Mouse (Mus musculus): ENCODE measurements around the gene Prox2.

The Prox2 gene

DNA sequence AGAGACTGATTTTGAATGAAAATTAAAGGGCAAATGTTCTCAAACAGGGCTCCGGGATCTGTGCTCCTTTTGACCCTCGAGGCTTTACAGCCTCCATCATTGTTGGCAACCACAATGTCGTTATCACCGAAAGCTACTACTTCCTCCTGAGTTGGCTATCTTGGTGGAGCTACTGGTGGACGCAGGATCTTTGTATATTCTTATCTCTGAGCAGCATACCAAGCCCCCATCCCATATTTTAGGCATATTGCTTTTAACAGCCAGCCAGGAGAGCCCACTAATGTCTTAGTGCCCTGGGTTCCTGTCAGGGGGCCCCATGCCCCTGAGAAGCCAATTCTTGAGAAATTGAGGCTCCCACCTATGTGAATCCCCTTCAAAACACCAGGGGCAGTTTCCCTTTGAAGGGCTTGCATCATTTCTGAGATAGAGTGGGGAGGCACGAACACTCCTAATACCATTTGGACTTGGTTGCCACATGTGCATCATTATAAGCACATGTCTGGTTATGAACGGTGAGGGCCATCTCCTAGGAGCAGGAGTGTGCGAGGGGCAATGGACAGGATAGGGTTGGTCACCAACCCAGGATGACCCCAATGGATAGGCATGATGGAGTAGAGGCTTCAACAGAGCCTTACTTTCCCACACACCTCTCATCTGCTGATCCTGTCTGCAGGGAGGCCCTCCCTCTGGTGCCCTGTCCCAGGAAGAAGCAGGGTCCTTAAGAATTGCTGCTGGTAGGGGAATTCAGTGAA lies 23.7 kb upstream of the Prox2 start:
- DNase-seq (ENCODE audit: low read depth in 2 of 2, low spot score in 2 of 2), result no peak

DNA sequence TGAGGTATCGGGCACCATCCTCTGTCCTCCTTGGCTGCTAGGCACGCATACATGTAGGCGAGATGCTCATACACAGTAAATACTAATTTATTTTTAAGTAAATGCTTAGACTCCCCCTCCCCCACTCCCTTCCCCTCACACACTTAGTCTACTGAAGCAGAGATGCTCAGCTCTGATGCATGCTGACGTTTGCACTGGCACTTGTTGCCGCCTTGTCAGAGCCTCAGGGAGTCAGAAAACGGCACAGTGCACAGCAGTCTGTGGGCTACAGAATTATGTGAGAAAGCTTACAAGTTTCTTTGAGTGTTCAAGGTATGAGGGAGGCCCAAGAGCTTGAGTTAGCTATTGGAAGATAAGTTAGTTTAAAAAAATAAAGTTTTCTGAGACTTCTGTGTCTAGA lies 20.8 kb upstream of the Prox2 start:
- no peak for DNase-seq (ENCODE audit: low read depth in 2 of 2, low spot score in 2 of 2)

DNA sequence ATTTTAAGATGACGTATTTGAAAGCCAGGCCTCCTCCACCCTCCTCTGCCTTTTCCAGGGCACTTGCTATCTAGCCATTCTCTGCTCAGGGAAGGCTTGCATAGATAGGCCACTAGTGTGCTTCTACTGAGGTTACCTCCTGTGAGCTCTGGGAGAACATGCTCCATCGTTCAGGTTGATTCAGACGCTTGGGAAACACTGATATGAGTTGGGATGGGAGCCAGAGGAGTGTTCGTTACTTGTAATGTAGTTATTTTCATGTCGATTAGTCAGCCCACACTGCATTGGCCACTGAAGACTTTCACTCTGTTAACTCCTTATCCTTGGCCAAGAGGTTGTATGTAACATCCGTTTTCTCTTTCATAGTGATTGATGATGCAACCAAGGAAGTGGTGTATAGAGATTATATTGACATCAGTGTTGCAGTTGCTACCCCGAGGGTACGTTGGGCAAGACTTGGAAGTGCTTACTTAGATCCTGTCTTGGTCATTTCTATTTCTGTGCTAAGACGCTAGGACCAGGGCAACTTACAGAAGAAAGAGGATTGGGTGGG lies 18.9 kb upstream of the Prox2 start:
- DNase-seq (ENCODE audit: low read depth in 2 of 2, low spot score in 2 of 2), result no peak

DNA sequence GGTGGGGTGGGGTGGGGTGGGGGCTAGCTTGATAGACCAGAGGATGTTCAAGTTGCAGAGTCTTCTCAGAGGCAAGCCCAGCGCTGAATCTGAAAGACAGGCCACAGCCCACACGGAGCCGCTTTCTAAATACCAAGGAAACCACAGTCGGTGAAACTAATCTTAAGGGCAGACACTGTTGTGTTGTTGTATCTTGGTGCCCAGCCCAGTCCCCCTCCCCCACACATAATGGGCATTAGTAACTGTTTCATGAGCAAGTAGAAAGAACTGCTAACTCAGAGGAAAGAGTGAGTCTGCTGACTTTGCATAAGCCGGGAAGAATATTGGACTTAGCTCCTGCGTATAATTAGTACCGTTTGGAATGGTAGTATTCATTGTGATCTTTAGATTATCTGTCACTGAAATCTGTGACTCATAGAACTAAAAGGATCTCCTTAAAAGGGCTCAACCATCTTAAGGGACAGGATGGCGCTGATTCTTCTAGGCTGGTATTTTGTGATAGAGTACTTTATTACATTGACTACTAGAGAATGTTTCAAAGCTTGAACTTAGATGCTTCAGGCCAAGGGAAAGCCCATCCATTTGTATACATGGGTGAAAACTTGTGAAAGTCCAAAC lies 16.5 kb upstream of the Prox2 start:
- DNase-seq (ENCODE audit: low read depth in 2 of 2, low spot score in 2 of 2), result no peak

DNA sequence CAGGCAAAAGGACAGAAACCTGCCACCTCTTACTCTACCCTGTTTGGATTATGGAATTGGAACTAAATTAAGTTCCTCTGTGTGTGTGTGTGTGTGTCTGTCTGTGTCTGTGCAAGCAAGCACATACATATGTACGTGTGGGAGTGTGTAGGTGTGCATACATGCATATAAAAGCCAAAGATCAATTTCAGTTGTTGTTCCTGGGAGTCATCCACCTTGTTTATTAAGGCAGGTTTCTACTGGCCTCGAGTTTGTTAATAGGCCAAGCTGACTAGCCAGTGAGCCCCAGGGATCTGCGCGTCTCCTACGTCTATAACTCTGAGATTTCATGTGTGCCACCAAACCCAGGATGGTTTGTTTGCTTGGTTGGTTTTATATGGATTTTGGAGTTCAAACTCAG lies 14.2 kb upstream of the Prox2 start:
- DNase-seq (ENCODE audit: low read depth in 2 of 2, low spot score in 2 of 2), result no peak

DNA sequence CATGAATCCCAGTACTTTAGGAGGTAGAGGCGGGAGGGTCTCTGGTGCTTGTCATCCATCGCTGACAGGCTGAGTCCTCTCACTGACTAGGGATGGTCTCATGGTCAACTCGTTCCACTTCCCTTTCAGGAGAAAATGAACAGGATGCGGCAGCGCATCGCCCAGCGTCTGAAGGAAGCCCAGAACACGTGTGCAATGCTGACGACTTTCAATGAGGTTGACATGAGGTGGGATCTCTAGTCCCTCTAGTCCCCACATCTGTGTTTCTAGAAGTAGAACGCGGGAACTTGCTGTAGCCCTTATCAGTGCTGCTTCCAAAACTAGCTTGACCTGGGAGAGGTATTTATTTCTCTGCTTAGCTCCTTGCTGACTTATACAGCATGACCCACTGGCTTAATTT lies 13.1 kb upstream of the Prox2 start:
- no peak for DNase-seq (ENCODE audit: low read depth in 2 of 2, low spot score in 2 of 2)

DNA sequence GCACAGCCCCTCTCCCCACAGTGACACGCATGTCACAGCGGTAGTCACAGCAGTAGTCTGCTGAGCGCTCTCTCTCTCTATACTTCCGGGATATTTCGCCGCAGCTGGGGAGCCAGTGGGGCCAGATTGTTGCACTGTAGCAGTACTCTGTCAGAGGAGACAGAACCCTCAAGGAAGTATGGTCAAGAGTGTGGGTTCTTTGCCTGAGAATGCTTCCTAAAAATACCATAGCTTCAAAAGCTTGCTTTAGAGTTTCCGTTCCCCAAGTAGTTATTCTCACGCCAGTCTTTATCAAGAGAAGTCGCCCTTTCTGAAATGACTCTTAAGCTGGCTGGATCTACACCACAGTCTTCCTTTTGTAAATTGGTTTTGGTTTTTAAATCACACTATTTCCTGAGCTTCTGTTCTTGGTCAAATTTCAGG lies 12.6 kb upstream of the Prox2 start:
- peak; percentile 15 to 35 for DNase-seq (ENCODE audit: low read depth in 2 of 2, low spot score in 2 of 2)

DNA sequence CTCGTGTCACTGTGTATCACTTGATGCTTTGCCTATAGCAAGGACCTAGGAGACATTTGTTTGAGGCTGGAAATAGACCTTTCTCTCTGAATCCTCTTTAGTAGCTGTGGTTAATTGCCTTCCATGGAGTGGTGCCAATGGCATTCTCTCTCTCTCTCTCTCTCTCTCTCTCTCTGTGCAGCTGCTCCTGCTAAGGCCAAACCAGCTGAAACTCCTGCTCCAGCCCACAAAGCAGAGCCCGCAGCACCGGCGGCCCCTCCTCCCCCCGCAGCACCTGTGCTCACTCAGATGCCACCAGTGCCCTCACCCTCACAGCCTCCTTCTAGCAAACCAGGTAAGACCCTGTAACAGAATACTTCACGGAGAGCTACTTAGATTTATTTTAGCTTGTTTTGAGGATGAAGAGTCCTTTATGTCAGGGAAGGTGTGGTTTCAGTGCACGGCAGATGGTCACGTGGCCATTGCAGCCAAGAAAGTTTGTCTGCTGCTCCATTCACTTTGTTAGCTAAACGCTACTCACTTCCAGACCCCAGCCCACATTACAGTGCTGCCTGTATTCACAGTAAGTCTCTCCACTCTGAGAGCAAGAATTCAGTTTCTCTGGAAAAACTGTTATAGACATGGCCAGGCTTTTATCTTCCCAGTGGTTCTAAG lies 11.4 kb upstream of the Prox2 start:
- DNase-seq (ENCODE audit: low read depth in 2 of 2, low spot score in 2 of 2), result no peak

DNA sequence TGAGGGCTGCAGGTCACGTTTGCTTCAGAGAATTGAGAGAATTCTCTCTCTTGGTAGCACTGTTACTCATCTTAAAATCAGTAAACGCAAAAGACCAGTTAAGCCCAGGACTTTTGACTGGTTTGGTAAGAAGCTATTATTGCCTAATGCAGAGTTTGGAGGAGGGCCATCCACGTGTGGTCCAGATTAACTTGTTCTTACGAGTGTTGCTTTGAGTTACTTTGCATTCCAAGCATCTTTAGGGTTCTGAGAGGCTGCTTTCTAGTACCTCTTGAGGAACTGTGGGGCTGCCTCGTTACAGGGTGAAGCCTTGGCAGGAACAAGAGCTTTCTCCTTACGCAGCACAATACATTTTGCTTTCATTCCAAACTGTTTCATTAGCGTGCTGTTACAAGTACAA lies 5.1 kb upstream of the Prox2 start:
- DNase-seq (ENCODE audit: low read depth in 2 of 2, low spot score in 2 of 2), result no peak

DNA sequence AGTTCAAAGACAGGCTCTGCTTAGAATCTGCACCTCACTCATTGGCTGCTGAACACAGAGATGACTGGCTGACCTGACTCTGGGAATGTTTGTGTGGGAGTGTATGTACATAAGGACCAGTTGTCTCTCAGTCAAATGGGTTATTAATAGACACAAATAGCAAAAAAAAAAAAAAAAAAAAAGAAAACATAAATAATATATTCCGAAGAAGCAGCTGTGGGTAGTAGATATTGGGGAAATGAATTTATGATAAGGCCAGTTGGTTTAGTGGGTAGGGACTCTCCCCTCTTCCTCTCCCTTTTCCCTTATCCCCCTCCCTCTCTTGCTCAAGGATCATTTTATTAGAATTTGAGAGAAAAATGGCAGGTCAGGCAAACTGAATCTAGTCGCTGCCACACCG lies 3.4 kb upstream of the Prox2 start:
- DNase-seq (ENCODE audit: low read depth in 2 of 2, low spot score in 2 of 2), result no peak

DNA sequence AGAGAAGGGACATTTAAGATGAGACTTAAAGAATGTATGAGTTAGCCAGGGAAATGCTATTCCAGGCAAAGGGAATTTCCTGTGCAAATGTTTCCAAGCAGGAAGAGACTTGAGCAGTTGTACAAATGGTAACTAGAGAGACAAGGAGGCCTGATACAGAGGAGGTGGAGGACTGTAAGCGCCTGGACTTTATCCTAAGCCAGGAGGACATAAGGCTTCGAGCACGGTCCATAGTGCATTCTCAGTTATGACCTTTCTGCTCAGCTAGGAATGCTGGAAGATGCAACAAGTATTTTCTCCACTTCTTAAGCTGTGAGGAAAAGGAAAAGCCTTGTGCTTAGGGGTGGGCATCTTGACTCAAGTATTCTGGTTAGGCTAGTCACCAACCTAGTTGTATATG lies 2.8 kb upstream of the Prox2 start:
- no peak for DNase-seq (ENCODE audit: low read depth in 2 of 2, low spot score in 2 of 2)

DNA sequence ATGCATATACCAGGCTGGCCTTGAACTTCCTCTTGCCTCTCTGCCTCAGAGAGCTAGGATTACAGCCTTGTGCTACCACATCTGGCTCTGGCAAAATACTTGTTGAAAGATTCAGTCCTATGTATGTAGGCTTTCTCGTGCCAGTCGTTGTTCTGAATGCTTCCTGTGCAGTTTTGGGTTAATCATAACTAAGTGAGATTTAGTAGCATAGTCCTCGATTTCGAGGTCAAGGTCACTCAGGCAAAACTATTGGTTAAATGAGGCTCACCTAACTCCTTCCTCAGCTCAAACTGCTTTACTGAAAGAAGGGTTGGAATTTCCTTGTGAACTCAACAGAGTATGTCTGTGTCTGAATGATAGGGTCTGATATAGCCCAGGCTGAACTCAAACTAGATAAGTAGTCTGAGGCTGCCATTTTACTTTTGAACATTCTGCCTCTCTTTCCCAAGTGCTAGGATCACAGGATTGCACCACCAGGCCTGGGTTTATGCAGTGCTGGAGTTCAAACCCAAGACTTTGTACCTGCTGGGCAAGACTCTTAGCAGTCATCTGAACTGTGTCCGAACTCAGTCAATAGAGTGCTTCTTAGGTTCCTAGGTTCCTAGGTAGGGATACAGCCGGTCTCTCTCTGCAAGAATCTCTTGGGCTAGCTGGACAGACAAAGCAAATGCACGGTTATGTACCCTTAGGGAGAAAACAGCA lies 2.1 kb upstream of the Prox2 start:
- no peak for DNase-seq (ENCODE audit: low read depth in 2 of 2, low spot score in 2 of 2)

DNA sequence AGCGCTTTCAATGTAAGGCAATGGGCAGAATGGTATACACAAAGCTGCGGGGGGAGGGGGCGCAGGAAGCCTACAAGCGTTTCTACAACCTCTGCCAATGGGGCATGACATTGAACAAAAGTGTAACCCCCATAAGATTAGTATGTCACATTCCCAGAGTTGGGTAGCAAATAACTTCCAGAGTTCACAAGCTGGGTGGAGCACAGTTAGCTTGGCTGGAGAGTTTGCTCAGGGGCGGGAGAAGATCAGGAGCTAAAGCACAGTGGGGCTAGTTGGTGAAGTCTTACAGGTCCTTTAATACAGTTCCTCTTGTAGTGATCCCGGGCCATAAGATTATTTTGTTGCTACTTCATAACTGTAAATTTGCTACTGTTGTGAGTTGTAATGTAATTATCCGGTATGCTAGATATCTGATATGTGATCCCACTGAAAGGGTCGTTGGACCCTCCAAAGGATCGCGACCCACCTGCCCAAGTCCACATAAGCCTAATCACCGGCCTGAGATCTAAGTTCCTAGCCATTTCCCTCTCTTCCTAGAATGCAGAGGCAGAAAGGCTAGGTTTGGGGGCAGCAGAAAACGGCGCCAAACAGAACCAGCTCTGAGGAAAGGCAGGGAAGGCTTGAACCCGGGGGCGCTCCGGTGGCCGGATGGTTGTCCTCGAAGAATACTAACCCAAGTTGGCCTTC lies 405 bp downstream of the Prox2 start:
- no peak for DNase-seq (ENCODE audit: low read depth in 2 of 2, low spot score in 2 of 2)

DNA sequence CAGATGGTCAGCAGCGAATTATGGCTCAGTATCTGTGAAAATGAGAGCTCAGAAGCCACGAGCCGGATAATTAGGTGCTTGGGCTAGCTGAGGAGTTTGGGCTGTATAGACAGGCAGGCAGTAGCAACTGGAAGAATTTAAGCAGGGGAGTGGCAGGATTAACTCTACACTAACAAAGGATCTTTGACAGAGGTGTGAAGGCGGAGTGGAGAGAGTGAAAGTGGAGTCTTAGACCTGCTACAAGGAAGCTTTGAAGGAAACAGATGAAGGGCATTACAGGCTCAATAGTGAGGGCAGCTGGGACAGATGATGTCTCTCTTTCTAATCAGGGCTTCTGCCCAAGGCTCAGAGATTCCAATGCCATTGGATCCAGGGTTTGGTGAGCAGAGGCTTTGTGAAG lies 1.1 kb downstream of the Prox2 start:
- DNase-seq (ENCODE audit: low read depth in 2 of 2, low spot score in 2 of 2), result no peak

DNA sequence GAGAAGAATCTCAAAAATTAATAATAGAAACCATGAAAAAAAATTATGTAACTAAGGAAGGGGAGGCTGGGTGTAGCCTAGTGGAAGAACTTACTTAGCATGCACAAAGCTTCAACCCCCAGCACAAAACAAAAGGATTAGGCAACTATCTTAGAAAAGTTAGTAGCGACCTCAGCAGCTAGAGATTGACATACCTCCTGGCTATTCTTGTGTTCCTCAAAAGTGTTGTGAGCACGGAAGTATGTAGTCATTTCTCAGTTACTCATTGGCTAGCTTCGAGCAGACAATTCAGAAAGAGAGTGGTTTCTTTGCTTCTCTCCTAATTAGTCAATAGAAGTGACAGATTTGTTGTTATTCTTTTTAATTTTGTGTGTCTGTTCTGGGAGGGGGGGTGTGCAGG lies 1.9 kb downstream of the Prox2 start:
- DNase-seq (ENCODE audit: low read depth in 2 of 2, low spot score in 2 of 2), result no peak

DNA sequence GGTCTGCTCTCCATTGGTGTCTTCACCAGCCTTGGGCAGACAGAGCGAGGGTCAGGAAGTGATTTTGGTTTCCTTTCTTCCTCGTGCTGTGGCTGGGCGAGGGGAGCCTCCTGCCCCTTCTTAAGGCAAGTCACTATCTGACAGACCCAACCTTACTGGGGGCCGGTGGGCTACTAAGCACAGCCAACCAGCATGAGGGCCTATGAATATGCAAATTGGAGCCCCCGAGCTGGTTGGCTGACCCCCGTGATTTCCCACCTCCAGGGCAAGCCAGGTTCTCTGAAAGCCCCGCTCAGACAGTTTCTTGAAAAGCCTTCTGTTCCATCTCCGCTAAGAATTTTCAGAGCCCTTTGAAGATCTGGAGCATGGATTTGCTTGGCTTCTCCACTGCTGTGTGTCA lies 4.3 kb downstream of the Prox2 start:
- DNase-seq (ENCODE audit: low read depth in 2 of 2, low spot score in 2 of 2), result no peak

DNA sequence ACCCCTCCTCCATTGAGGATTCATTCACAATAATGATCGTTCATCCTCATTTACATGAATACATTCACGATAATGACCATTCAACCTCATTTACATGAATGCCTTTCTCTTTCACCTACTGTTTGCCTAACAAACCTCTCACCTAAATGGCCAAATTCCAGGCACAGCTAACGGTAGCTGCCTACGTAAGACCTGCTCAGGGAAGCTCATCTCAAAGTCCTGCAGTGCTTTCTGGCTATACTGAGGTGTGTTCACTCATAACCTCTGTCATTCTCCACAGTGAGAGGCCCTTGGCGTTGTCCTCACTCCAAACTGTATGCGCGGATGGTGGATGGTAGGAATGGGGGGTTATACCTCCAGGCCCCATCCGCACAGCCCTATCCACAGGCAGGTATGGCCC lies 5.8 kb downstream of the Prox2 start:
- DNase-seq (ENCODE audit: low read depth in 2 of 2, low spot score in 2 of 2), result no peak

DNA sequence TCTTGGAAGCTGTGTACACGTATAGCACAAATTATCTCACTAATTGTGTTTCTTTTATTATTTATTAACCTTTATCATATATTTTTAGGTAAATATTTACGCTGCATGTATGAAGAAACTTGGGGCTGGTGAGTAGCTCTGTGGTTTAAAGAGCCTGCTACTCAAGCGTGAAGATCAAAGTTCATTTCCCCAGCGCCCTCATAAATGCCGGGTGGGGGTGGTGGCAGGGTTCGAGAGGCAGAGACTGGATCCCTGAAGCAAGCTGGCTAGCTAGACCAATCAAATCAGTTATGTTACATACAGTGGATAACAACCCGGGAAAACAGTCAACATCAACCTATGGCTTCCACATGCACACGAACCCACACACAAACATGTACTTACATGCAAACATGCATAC lies 7.5 kb downstream of the Prox2 start:
- no peak for DNase-seq (ENCODE audit: low read depth in 2 of 2, low spot score in 2 of 2)

DNA sequence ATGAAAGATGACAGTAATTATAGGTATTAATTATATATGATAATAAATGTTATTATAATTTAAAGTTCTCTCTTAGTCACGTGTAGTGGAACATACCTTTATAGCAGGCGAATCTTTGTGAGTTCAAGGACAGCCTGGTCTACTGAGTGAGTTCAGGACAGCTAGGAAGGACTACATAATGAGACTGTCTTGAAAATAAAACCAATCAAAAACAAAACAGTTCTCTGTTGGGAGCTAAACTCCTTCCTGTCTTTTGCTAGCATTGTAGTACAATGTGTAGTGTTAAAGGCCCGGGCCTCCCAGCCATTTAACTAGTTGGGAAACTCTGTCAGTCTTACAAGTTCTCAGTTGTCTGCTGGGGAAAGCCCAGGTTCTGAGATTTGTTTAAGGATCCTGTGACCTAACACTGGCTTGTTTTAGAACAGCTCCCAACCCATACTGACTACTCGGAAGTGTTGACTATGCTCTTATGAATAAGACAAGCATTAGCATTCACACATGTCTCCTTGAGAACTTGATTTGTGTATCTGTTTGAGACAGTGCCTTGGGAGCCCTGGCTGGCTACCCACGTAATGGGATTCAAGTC lies 8.9 kb downstream of the Prox2 start:
- no peak for DNase-seq (ENCODE audit: low read depth in 2 of 2, low spot score in 2 of 2)

DNA sequence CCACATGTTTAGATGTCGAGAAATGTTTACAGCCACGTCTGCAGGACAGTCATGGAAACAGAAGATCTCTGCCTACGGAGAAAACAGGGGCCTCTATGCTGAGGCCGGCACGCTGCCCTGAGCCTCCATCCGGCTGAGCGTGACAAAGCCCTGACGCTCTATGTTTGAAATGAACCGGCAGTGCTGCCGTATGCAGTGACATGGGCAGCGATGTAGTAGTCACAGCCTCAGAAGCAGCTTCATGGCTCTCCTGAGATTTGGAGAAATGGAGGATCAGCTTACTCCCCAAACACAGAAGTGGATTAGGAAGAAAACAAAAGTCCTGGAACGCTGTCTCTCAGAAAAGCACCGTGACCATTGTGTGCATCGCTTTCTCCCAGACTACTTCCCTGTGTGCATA lies 9.6 kb downstream of the Prox2 start:
- no peak for DNase-seq (ENCODE audit: low read depth in 2 of 2, low spot score in 2 of 2)

DNA sequence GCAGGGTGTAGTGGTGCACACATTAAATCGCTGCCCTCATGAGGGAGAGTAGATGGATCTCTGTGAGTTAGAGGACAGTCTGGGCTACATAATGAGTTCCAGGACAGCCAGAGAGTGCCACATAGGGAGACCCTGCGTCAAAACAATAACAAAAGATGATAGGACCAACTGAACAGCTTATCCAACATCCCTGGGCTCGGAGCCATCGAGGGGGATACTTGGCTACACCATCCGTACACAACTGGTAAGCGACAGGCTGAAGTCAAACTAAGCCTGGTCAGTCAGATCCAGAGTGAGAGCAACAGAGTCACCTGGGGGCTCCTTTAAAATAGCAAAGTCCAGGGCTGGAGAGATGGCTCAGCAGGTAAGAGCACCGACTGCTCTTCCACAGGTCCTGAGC lies 14.7 kb downstream of the Prox2 start:
- no peak for DNase-seq (ENCODE audit: low read depth in 2 of 2, low spot score in 2 of 2)
